Mouse (Mus musculus): ENCODE data around the gene Tnxb.

The Tnxb gene

DNA sequence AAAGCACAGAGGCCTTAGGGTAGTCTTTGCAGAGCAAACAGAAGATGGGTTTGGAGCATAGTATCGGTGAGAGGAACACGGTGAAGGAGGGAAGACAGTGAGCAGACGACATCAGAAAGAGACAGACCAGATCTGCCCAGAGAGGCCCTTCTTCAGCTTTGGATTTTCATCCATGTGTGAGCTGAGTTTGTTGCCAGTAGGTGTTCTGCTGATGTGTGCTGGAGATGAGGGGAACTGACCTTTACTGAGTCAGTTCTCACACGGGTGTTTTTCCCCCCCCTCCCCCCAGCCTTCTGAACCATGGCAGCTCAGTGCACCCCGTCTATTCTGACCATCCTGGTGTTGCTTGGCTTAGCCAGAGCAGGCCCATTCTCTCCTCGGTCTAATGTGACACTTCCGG lies at the start of gene Tnxb:
Tnxb (plus strand) TSS at position 301 of the 400 bp plus-strand sequence.
- DNase-seq (ENCODE audit: extremely low spot score, low spot score), result no peak

DNA sequence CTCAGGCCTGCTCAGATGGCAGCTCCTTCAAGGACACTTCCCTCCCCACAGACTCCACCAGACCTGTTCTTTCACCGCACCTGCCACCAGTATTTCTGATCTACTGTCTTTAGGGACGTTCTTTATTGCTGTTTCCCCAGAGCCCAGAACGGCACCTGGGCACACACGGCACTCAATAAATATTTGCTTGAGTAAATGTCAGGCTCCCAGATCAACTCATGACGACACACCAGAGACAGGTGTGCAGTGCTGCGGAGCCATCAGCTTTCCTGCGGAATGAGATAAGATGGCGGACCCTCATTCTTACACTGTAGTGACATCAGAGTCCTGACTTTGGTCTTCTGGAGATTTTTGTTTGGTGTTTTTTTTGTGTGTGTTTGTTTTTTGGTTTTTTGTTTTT lies 49.3 kb upstream of the Tnxb start:
- DNase-seq (ENCODE audit: extremely low spot score, low spot score), result no peak

DNA sequence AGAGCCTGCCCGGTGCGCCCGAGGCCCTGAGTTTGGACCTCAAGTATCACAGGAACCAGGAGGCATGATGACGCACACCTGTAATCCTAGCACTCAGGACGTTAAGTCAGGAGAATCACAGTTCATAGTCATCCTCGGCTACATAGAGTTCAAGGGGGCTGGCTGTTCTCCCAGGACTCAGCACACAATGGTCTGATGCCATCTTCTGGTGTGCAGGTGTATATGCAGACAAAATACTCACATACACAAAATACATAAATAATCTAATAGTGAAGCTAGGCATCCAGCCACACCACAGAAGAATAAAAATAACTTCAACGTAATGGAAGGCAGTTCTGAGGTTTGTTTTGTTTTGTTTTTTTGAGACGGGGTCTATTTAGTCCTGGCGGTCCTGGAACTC lies 47.2 kb upstream of the Tnxb start:
- no peak for DNase-seq (ENCODE audit: extremely low spot score, low spot score)

DNA sequence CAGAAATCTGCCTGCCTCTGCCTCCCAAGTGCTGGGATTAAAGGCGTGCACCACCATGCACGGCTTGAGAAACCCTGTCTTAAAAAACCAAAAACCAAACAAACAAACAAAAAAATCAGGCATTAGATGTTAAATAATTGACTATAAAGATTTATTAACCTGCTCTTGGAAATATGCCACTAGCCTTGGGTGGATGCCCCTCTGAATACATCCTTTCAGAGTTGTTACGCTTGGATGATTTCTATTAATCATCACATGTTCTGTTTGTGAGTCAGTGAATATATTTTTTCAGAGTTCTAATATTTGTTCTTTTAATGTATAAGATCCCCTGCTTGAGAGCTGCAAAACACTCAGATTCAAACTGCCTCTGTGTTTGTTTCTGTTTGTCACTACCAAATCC lies 45.4 kb upstream of the Tnxb start:
- DNase-seq (ENCODE audit: extremely low spot score, low spot score), result no peak

DNA sequence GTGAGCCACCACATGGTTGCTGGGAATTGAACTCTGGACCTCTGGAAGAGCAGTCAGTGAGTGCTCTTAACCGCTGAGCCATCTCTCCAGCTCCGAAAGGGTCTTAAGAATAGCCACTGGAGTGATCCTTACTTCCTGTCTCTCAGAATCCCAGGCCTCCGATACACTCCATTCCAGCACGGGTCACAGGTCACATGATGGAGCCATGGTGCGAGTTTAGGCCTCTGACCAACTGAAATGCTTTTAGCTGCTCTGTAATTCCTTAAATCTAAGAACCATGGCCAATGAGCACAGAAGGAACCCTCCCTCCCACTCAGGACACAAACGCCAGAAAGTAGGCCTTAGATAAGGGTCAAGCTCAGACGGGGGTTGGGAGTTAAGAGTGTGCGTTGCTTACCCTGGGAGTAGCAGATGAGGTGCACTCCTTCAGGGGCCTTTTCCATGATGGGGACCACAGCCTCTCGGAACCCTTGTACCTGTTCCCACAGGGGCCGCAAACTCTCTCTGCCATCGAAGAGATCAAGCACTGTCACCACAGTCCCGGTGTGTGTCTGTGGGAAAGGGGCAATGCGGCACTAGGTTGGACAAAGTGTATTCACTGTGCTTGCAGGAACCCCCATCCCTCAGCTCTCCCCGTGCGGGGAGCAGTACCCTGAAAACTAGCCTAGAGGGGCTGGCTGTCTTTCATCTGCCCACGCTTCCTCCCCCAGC lies 44.1 kb upstream of the Tnxb start:
- DNase-seq (ENCODE audit: extremely low spot score, low spot score), result no peak

DNA sequence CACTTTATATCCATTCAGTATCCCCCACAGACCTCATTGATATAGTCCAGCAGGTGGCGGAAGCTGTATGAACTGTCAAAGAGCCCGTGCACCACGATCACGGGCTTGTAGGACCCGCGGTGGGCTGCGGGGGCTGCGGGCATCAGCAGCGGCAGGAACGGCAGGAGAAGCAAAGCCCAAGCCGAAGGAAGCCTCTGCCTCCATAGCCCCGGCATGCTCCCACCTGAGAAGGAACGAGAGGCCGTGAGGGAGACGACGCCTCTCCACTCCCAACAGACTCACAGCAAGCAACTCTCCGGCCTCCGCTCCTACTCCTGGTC lies 43.6 kb upstream of the Tnxb start:
- DNase-seq (ENCODE audit: extremely low spot score, low spot score), result peak; percentile 57

DNA sequence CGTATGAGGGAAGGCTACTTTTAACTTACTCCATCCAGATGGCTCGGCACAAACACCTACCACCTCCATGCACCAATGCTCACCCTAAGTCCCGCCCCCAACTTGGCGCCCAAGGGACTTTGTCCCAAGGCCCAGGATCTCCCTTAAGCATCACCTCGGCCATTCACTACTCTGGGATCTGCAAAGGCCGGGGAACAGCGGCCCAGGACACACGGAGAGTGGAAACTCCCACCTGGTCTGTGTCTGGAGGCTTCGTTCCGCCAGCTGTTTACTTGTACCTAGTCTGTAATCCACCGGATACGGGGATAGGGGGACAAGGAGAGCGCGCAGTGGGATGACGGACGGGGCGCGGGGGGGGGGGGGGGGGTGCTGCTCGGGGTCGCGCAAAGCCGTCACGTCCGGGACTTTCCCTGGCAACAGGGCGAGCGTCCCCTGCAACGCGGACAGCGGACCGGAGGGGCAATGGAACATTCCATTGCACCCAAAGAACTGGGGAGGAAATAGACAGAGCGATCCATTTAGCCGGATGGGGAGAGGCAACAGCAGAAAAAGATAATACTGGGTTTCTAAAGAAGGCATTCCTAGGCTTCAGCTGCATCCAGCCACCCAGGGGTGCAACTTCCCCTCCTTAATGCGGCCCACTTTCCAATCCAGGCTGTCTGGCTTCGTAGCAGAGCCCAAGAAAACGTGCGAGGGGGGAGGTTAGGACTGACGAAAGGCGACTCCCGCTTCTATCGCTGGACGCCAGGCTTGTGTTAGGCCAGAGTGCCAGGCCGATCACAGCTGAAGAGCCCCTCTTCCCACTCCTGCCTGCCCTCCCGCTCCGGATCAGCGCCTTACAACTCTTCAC lies 43.0 kb upstream of the Tnxb start:
- peak; percentile 90 for DNase-seq (ENCODE audit: extremely low spot score, low spot score)

DNA sequence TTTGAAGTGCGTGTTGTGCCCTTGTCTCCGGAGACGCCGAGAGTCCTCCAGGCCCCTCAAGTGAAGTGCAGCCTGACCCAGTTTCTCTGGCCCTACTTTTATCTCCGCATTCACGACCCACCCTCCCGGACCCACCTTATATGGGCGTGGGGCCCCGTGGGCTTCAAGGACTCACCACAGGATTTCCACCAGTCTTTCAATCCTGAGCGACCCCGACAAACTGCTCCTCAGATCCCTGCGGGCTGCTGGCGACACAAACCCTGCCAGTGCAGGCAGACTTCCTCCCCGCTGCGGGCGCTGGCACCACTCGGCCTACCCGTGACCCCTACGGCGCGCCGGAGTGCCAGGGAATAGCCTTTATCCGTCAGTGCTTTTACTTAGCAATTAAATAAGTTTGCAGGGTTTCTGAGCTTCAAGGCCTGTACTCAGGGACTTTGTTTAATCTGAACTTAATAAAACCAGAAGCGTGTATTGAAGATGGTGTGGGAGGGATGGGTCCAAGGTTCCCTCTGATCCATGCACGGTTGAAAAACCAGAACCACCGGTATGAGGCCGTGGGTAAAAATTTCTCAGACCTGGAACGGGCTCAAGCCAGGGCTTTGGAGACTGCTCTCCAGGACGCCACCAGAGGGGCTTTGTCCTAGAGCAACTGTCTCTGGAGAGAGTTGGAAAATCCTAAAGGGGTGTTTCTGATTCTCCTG lies 42.2 kb upstream of the Tnxb start, which contains the start of gene Ppt2:
Ppt2 (minus strand) TSS at position 568 of the 701 bp plus-strand sequence.
- DNase-seq (ENCODE audit: extremely low spot score, low spot score), result no peak

DNA sequence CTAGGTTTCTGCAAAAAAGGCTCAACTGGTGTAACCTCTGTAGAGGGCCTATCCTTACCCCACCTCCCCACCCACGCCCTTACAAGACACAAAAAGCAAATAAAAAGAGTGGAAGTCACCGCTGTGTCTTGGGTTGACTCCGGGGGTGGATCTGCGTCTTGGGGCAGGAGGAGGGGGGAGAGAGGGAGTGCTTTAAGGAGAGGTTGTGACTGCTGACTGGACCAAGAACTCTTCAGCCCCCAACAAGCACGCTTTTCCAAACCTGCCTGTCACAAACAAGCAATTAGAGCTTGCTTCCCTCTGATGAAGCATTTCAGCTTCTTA lies 41.7 kb upstream of the Tnxb start:
- DNase-seq (ENCODE audit: extremely low spot score, low spot score), result no peak

DNA sequence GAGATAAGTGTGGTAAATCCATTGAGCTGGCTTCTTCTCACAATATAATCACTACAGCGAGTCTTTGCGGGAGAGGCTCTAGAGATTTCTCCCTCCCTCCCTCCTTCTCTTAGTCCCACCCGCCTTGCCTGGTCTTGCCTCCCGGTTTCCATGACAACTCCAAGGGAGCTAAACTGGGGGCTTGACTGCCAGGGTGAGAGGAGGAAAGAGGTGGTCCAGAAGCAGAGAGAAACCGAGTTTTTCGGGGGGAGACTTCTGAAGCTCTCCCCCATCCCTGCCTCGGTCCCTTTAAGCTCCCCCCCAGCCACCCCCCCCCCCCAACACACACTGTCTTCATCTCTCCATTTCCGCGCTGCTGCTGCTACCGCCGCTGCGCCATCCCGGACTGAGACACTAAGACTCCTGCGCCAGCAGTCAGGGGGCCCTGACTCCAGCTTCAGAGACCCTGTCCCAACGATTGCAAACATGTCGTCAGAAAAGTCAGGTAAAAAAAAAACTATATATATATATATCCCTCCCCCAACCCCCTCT lies 41.0 kb upstream of the Tnxb start, which contains the start of gene Prrt1:
Prrt1 (plus strand) TSS at position 313 of the 531 bp plus-strand sequence.
- peak; percentile 42 for DNase-seq (ENCODE audit: extremely low spot score, low spot score)

DNA sequence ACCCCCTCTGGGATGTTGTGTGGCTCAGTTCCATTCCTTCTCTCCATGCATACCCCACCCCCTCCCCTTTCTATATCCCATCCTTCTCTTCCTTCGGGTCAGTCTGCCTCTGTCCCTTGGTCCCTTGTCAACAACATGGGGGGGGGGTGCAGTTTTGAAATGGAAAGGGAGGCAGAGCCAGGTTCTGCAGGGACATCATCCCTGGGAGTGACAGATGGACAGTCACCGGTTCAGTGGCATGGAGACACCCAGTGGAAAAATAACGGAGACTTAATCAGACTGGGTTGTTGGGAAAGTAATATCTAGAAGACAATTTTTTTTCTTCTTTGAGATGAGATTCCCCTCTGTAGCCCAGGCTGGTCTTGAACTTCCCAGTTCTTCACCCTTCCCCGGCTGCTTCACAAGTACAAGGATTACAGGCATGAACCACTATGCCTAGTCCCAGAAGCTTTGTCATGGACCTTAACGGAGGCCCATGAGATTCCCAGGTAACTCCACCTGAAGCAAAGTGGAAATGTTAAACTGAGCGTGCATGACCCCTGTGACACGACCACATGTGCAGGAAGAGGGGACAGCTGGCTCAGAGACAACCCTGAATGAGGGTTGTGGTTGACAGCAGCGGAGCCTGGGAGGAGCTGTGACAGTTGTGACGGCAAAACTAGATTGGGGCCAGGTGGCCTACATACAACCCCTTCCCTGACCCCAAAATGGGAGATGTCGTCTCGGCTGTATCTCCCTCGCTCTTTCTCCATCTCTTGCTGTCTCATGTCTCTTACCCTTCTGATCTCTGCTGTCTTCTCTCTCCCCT lies 40.3 kb upstream of the Tnxb start:
- no peak for DNase-seq (ENCODE audit: extremely low spot score, low spot score)

DNA sequence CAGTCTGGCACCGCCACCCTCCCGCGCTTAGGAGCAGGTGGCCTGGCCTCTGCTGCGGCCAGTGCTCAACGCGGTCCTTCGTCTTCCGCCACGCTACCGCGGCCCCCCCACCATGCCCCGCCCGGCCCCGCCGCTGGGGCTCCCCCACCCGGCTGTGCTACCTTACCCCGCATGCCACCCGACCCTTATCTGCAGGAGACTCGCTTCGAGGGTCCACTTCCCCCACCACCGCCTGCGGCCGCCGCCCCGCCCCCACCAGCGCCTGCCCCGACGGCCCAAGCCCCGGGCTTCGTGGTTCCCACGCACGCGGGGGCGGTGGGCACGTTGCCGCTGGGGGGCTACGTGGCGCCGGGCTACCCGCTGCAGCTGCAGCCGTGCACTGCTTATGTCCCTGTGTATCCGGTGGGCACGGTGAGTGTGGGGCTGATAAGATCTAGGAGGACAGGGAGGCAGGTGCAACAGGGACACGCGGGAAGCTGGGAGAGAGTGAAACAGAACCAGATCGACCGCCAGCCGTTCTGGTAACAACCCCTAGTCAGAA lies 39.5 kb upstream of the Tnxb start:
- DNase-seq (ENCODE audit: extremely low spot score, low spot score), result no peak

DNA sequence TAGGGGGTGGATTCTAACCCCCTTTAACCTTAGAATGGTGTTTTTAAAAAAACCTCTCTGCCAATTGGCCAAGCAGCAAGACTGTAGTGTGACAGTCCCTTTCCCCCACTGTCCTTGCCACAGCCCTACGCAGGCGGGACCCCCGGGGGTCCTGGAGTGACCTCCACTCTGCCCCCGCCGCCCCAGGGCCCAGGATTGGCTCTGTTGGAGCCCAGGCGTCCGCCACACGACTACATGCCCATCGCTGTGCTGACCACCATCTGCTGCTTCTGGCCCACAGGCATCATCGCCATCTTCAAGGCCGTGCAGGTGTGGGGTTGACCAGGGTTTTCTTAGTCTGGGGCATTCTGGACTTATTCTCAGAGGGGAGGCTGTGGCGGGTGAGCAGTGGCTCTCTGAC lies 38.7 kb upstream of the Tnxb start:
- DNase-seq (ENCODE audit: extremely low spot score, low spot score), result no peak

DNA sequence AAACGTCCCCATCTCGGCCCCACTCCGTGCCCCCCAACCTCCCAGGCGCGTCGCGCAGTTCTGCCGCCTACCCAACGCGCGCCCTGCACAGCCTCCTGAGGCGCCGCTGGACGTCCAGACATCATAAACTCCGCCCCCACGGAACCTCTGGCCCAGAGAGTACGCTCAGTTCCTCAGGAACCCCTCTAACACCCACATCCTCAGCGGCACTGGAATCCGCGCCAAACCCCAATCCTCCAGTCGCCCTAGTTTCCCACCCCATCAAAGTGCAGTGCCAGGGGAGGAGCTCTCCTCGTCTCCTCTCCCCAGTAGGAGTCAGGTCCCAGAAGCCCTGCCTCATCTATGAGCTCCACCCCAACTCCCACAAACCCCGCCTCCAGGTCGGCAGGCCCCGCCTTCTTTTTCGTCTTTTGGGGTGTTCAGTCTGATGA lies 38.1 kb upstream of the Tnxb start:
- peak; percentile 47 for DNase-seq (ENCODE audit: extremely low spot score, low spot score)

DNA sequence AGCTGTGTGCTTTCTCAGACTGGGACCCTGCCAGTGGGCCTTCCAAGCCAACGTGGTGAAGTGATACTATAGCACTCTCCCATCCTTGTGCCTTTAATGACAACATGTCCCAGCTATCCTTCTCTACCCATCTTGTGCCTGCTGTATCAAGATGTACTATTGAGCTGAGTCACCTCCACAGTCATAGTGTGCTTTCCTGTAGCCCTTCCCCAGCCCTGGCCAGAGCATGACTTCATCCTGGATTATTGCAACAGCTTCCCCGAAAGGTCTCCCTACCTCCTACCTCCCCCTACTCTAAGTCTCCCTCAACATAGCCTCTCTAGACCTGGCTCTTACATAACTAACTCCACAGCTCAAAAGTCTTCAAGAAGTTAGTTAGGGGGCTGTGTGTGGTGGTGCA lies 34.7 kb upstream of the Tnxb start:
- DNase-seq (ENCODE audit: extremely low spot score, low spot score), result no peak

DNA sequence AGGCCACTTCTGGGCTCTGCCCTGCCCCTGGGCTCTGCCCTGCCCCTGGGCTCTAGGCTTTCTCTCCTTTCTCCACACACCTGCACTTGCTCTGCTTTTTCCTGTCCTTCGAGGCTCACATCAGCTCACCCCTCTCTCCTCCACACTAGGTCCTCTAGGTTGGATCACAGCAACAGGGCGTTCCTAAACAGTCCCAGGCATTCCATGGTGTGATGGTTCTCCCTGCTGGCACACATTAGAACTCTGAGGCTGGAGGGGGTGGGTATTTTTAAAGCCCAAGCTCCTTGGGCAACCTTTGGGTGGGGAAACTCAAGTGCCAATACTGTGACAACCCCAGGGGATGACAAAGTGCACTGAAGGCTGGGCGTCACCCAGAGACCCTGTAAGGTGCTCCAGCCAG lies 32.9 kb upstream of the Tnxb start:
- no peak for DNase-seq (ENCODE audit: extremely low spot score, low spot score)

DNA sequence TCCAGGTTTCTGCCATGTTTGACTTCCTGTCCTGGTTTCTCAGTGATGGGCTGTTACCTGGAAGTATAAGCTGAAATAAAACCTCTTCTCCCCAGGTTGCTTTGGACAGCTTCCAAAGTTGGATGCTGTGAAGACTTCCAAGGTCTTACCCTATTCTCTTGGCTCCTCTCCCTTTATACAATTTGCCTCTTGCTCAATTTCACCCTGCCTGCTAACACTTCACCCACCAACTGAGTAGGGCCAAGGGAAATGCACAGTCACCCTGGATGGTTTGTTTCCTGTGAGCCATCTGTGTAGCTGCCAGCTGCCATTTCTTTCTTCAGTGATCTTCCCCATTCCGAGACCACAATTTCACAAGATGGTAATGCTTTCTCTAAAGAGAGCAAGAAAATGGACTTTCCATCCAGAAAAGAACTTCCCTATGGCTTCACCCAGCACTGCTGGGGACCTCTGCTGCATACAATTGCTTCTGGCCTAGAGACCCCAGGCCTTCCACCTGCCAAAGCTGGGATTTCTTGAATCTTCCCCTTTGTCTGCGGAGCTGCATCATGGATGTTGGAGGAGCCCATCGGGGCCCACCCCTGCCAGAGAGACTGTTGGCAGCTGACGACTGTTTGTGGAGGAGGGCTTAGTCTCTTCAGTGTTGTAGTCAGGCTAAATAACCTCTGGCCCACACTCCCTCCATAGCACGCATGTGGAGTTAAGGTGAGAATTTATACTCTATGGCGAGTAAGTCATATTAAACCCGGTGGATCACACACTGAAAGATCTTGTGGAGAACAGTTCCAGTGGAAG lies 30.7 kb upstream of the Tnxb start:
- DNase-seq (ENCODE audit: extremely low spot score, low spot score), result no peak

DNA sequence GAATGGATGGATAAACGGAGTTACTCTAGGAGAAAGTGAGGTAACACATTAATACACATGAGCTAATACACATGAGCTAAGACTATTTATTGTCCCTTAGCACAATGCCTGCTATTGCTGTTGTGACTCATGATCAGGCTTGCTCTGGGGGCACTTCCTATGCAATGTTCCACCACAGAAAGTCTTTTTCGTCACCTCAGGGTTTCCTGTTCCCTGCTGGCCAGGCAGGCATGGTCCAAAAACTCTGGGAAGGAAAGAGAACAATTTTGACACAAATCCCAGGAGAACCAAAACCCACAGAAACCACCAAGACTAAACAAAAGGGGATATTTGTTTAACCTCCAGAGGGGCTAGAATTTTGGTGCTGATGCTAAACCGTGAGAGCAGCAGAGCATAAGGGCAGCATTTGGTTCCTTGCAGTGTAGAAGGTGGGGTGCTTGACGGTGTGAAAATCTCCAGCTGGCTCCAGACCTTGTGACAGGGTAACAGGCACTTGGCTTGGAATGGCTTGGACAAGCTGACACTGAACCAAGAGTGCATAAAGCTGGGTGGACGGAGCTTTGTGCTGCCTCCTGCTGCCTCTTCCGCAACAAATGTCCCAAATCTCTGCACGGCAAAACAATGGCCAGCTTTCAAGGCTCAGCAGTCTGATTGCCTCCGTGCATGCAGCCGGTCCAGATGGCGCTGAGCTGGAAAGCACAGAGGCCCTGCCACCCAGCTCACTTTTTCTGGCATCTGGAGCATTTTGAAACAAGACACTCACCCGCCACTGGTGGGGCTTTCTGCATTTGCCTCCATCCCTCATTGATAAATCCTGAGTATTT lies 29.3 kb upstream of the Tnxb start:
- DNase-seq (ENCODE audit: extremely low spot score, low spot score), result peak; percentile 54

DNA sequence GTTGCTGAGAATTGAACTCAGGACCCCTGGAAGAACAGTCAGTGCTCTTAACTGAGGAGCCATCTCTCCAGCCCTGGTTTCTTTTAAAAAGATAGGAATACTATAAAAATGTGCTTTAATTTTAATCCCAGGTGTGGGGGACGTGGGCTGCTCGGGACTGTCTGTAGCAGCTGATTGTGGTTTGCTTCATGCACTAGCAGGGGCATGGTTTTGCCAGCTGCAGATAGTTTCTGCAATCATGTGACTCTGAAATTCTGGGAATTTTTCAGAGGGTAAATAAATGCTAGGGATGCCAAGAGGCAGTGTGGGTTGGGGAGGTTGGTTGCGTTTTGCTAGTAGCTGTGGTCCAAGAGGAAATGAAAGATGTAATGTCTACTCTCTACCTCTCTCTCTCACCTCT lies 28.4 kb upstream of the Tnxb start:
- DNase-seq (ENCODE audit: extremely low spot score, low spot score), result no peak

Data from neural tube, embryonic 10.5 days (tissue).